Mouse (Mus musculus) liver, embryonic 11.5 days (tissue): ENCODE measurements around the gene Dna2. TPM values are rescaled to one million over a fixed set of nuclear protein-coding genes. Genes with fewer than 3 reads are reported as not detected.

Source experiments
- ATAC-seq: fragments of 200-750 bp; cut with Nextera tagmentation; replicated peaks from 2 replicates; pipeline ENCODE4 v1.8.0; 2017; ENCODE audit warnings: moderate number of reproducible peaks, mild to moderate bottlenecking, moderate TSS enrichment, moderate library complexity; ENCODE audit not compliant: low FRiP score
- DNase-seq: peaks from one replicate; pipeline ENCODE4 v3.0.0-alpha.2; 2017; ENCODE audit warnings: low spot score
- H3K27ac ChIP-seq: fragments of 300-500 bp; sonication (generic); 2 replicates; pipeline ENCODE4 v1.5.1; 2014; ENCODE audit warnings: mild to moderate bottlenecking, low read depth, low read length, control low read depth
- H3K27me3 ChIP-seq: fragments of 300-500 bp; sonication (generic); replicated peaks from 2 replicates; pipeline ENCODE4 v1.6.1; 2014; ENCODE audit warnings: low read length, mixed read lengths; ENCODE audit not compliant: control insufficient read depth, insufficient read depth
- H3K36me3 ChIP-seq: fragments of 300-500 bp; sonication (generic); 2 replicates; pipeline ENCODE4 v1.6.1; 2014; ENCODE audit warnings: mild to moderate bottlenecking, low read length, moderate library complexity, mixed read lengths; ENCODE audit not compliant: control insufficient read depth, insufficient read depth
- H3K4me1 ChIP-seq: fragments of 300-500 bp; sonication (generic); replicated peaks from 2 replicates; pipeline ENCODE4 v1.6.1; 2014; ENCODE audit warnings: low read length, mixed read lengths; ENCODE audit not compliant: control insufficient read depth, insufficient read depth
- H3K4me2 ChIP-seq: fragments of 300-500 bp; sonication (generic); 2 replicates; pipeline ENCODE4 v1.6.1; 2014; ENCODE audit warnings: mild to moderate bottlenecking, control low read depth, moderate library complexity
- H3K4me3 ChIP-seq: fragments of 300-500 bp; sonication (generic); 2 replicates; pipeline ENCODE4 v1.5.1; 2014; ENCODE audit warnings: low read depth, low read length, control low read depth
- H3K9ac ChIP-seq: fragments of 300-500 bp; sonication (generic); 2 replicates; pipeline ENCODE4 v1.6.1; 2014; ENCODE audit warnings: low read depth, low read length, control low read depth
- H3K9me3 ChIP-seq: fragments of 300-500 bp; sonication (generic); 2 replicates; pipeline ENCODE4 v1.6.1; 2016; ENCODE audit warnings: low read length, inconsistent platforms, mixed read lengths; ENCODE audit not compliant: control insufficient read depth
- WGBS: fragments of 180-500 bp; shearing (Covaris S2); extraction: QIAGEN DNeasy Blood & Tissue Kit; methylation state at CpG from one replicate; pipeline ENCODE4 v1.1.7; 2014; 5-methylcytosine and 5-hydroxymethylcytosine counted together
- polyA plus RNA-seq: library from polyadenylated mRNA; unstranded; fragments of >200 nt; fragmentation: Nextera tagmentation; extraction: Ambion mirVana; gene quantifications from 2 replicates; pipeline ENCODE4 v1.2.1, GENCODE M21; 2014

Dna2 gene
- polyA plus RNA-seq, 1 experiment from 2014 or later: 58.1 TPM

- DNase-seq: no peak
- H3K27me3 ChIP-seq: no peaks in the 10 kb centered on the region
- no peak overlapping the region for H3K9ac ChIP-seq
- WGBS: 44% methylated on average over 3 of the region's 3 CpGs
- H3K36me3 ChIP-seq: no peaks in the 10 kb centered on the region
- H3K27ac ChIP-seq: no peak overlapping the region
- no peak overlapping the region for H3K4me3 ChIP-seq
- no peak for ATAC-seq
- peaks cover 2% of the 10 kb centered on the region; the same call in 1 of the 2 replicates for H3K4me1 ChIP-seq
- H3K9me3 ChIP-seq: no peaks in the 10 kb centered on the region
- H3K4me2 ChIP-seq: no peak overlapping the region
These were observed 27.8 kb upstream of the Dna2 start for GRCm38 (mm10) chr10:62918985-62919384.

DNA sequence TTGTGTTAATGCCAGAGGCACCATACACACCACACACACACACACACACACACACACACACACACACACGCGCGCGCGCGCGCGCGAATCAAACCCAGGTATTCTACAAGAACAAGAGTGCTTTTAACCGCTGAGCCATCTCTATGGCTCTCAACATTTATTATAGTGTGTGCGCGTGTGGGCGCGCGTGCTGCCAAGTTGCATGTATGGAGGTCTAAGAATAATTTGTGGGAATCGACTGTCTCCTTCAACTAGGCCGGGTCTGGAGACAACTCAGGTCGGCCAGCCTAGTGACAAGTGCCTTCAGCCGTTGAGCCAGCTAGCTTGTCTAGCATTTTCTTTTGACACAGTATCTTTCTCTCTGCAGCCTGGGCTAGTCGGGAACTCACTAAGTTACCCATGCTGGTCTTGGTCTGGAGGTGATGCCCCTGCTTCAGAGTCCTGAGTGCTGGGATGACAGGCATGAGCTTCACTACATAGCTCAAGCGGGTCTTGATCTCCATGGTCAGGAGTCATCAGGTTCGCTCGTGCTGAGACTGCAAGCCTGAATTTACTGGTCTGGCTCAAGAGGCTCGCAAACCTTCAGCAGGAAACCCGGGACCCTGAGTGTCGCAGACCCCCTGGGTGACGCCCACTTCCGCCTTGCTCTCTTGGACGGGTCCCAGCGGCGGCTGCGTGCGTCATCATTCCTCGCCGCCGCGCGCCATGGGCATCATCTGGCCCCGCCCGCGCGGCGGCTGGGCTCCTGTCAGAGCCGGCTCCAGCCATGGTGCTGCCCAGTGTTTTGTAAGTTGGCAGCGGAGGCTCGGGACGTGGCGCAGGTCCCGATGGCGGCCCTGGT is 26.7 kb upstream of the Dna2 start, which contains the start of gene Slc25a16:
TSS of gene Slc25a16 (plus strand) at position 709 of the 841 bp plus-strand sequence.
- peak within 1 kb of the TSS; percentile 77 for H3K9ac ChIP-seq
- no peaks in the 10 kb centered on the region for H3K9me3 ChIP-seq
- ATAC-seq (peak; percentile 96), DNase-seq (peak; percentile 93)
- H3K4me3 ChIP-seq: peak within 1 kb of the TSS; percentile 73
- 6% methylated on average over 50 of the region's 50 CpGs for WGBS
- H3K4me2 ChIP-seq: peak within 1 kb of the TSS; percentile 95
- no peaks in the 10 kb centered on the region for H3K36me3 ChIP-seq
- H3K4me1 ChIP-seq: peaks cover 2% of the 10 kb centered on the region; the same call in 1 of the 2 replicates
- H3K27ac ChIP-seq: peak within 1 kb of the TSS; percentile 77
- H3K27me3 ChIP-seq: no peaks in the 10 kb centered on the region

GRCm38 (mm10) chr10:62920766-62921156 is 26.1 kb upstream of the Dna2 start:
- H3K9ac ChIP-seq: peak overlapping the region; percentile 77
- H3K36me3 ChIP-seq: no peaks in the 10 kb centered on the region
- peak overlapping the region; percentile 95 for H3K4me2 ChIP-seq
- ATAC-seq (peak; percentile 55), DNase-seq (no peak)
- no peaks in the 10 kb centered on the region for H3K9me3 ChIP-seq
- no peaks in the 10 kb centered on the region for H3K27me3 ChIP-seq
- peaks cover 2% of the 10 kb centered on the region; the same call in 1 of the 2 replicates for H3K4me1 ChIP-seq
- peak overlapping the region; percentile 77 for H3K27ac ChIP-seq
- WGBS: under 1% methylated on average over 29 of the region's 29 CpGs
- H3K4me3 ChIP-seq: peak overlapping the region; percentile 73

GRCm38 (mm10) chr10:62924096-62924635 is 22.7 kb upstream of the Dna2 start:
- H3K4me2 ChIP-seq: no peak overlapping the region
- H3K36me3 ChIP-seq: peaks cover 4% of the 10 kb centered on the region; the same call in 1 of the 2 replicates
- DNase-seq (no peak), ATAC-seq (no peak)
- H3K4me3 ChIP-seq: no peak overlapping the region
- H3K4me1 ChIP-seq: peaks cover 2% of the 10 kb centered on the region; the same call in 1 of the 2 replicates
- no peaks in the 10 kb centered on the region for H3K27me3 ChIP-seq
- WGBS: 88% methylated on average over 4 of the region's 4 CpGs
- no peak overlapping the region for H3K9ac ChIP-seq
- no peaks in the 10 kb centered on the region for H3K9me3 ChIP-seq
- H3K27ac ChIP-seq: no peak overlapping the region

- Histone ChIP-seq H3K4me2 (no peak overlapping the region), H3K36me3 (peaks cover 13% of the 10 kb centered on the region; the same call in 1 of the 2 replicates), H3K9ac (no peak overlapping the region), H3K27me3 (no peaks in the 10 kb centered on the region), H3K9me3 (no peaks in the 10 kb centered on the region), H3K4me3 (no peak overlapping the region), H3K4me1 (no peaks in the 10 kb centered on the region), H3K27ac (no peak overlapping the region)
- 86% methylated on average over 1 of the region's 1 CpGs for whole genome bisulfite sequencing
- ATAC-seq (no peak), DNase-seq (no peak)
These were observed 14.4 kb upstream of the Dna2 start for GRCm38 (mm10) chr10:62932381-62932780.

GRCm38 (mm10) chr10:62944975-62945580 is 1.7 kb upstream of the Dna2 start:
- DNase-seq: no peak
- WGBS: 59% methylated on average over 10 of the region's 10 CpGs

GRCm38 (mm10) chr10:62948551-62948950 is 1.7 kb downstream of the Dna2 start:
- Histone ChIP-seq H3K4me1 (peaks cover 9% of the 10 kb centered on the region), H3K27me3 (no peaks in the 10 kb centered on the region), H3K4me3 (peak overlapping the region; percentile 75; the same call in 1 of the 2 replicates), H3K4me2 (peak overlapping the region; percentile 86), H3K36me3 (peaks cover 21% of the 10 kb centered on the region), H3K27ac (0 out of 2 replicates have a peak overlapping the region, but pooled peaks have one; percentile 8), H3K9me3 (no peaks in the 10 kb centered on the region), H3K9ac (no peak overlapping the region)
- ATAC-seq (no peak), DNase-seq (no peak)
- WGBS: 86% methylated on average over 7 of the region's 7 CpGs

More at GRCm38 (mm10) chr10:62944975-62945580, 1.7 kb upstream of the Dna2 start:
- peaks cover 9% of the 10 kb centered on the region for H3K36me3 ChIP-seq
- H3K4me1 ChIP-seq: peaks cover 9% of the 10 kb centered on the region
- no peaks in the 10 kb centered on the region for H3K9me3 ChIP-seq
- peak overlapping the region; percentile 69 for H3K27ac ChIP-seq
- H3K9ac ChIP-seq: no peak overlapping the region; the same call in 1 of the 2 replicates
- no peak overlapping the region for H3K4me3 ChIP-seq
- no peaks in the 10 kb centered on the region for H3K27me3 ChIP-seq
- peak overlapping the region; percentile 29; the same call in 1 of the 2 replicates for H3K4me2 ChIP-seq
- ATAC-seq: peak; percentile 81

- 96% methylated on average over 7 of the region's 7 CpGs for WGBS
These were observed 17.1 kb downstream of the Dna2 start for GRCm38 (mm10) chr10:62963956-62964355.

More at GRCm38 (mm10) chr10:62963956-62964355, 17.1 kb downstream of the Dna2 start:
- Histone ChIP-seq H3K27ac (no peak overlapping the region), H3K27me3 (no peaks in the 10 kb centered on the region), H3K4me1 (no peaks in the 10 kb centered on the region), H3K4me2 (no peak overlapping the region), H3K9me3 (no peaks in the 10 kb centered on the region), H3K9ac (no peak overlapping the region), H3K4me3 (no peak overlapping the region), H3K36me3 (peaks cover 65% of the 10 kb centered on the region)
- no peak for DNase-seq
- no peak for ATAC-seq
